Mouse (Mus musculus): ENCODE data around the gene Sec61a1. TPM values are rescaled to one million over a fixed set of nuclear protein-coding genes. Genes with fewer than 3 reads are reported as not detected.

Gene Sec61a1
- polyA plus RNA-seq, 1 experiment from 2014 or later, result 165 TPM

DNA sequence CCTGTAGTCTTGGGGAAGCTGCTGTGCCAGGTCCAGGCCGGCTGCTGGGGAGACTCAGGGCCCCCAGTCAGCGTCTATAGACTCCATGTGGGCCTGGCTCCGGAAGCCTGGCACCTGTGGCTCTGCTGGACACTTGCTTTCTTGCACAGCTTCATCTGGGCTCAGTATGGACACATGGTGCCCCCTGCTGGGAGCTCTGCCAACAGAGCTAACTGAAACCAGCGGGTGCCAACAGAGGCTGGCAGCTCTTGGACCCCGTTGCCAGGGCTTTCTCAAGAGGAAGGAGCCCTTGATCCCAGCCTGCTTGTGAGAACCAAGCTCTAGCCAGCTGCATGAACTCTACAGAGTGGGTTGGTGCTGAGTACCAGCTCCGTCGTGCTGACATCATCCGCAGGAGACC, 31.8 kb downstream of the Sec61a1 start:
- Histone ChIP-seq H3K36me3 (ENCODE audit: control insufficient read depth, insufficient read depth, low read length) (peaks cover 22% of the 10 kb centered on the region), H3K9me3 (replicated peaks; ENCODE audit: control insufficient read depth, low read length) (no peaks in the 10 kb centered on the region), H3K9ac (ENCODE audit: low read depth, low read length) (no peak overlapping the region), H3K4me2 (no peak overlapping the region), H3K4me1 (ENCODE audit: control insufficient read depth, insufficient read depth, low read length) (no peaks in the 10 kb centered on the region), H3K27me3 (ENCODE audit: control insufficient read depth, insufficient read depth, low read length) (no peaks in the 10 kb centered on the region), H3K4me3 (ENCODE audit: low read depth, low read length) (no peak overlapping the region), H3K27ac (ENCODE audit: low read depth, low read length) (no peak overlapping the region)
- ATAC-seq (replicated peaks; ENCODE audit: insufficient number of reproducible peaks, low FRiP score, low TSS enrichment), result no peak
- 95% methylated on average over 8 of the region's 8 CpGs for WGBS (ENCODE audit: insufficient replicate concordance)

DNA sequence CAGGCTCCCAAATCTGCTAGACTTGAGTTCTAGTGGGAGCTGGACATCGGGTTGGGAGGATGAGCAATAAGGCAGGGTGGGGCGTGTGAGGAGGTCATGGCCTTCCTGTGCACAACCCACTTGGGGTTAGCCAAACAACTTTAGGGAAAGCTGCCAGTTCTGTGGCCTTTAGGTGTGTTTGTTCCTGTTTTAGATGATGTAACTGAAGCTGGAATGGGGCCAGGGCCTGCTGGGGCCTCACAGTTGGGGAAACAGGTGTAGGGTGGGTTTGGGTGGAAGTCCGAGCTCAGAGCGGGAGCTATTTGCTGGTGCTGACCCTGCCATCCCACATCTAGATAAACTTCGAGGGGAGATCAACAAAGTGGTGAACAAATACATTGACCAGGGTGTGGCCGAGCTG, 33.3 kb downstream of the Sec61a1 start:
- H3K27me3 ChIP-seq (ENCODE audit: control insufficient read depth, insufficient read depth, low read length), result no peaks in the 10 kb centered on the region
- no peak overlapping the region for H3K4me2 ChIP-seq
- H3K4me3 ChIP-seq (ENCODE audit: low read depth, low read length), result no peak overlapping the region
- WGBS (ENCODE audit: insufficient replicate concordance), result 81% methylated on average over 6 of the region's 6 CpGs
- H3K36me3 ChIP-seq (ENCODE audit: control insufficient read depth, insufficient read depth, low read length), result peaks cover 16% of the 10 kb centered on the region
- H3K9ac ChIP-seq (ENCODE audit: low read depth, low read length), result no peak overlapping the region
- no peak overlapping the region for H3K27ac ChIP-seq (ENCODE audit: low read depth, low read length)
- H3K9me3 ChIP-seq (replicated peaks; ENCODE audit: control insufficient read depth, low read length), result no peaks in the 10 kb centered on the region
- no peaks in the 10 kb centered on the region for H3K4me1 ChIP-seq (ENCODE audit: control insufficient read depth, insufficient read depth, low read length)
- no peak for ATAC-seq (replicated peaks; ENCODE audit: insufficient number of reproducible peaks, low FRiP score, low TSS enrichment)

GRCm38 (mm10) chr6:88483913-88484312, 34.8 kb downstream of the Sec61a1 start:
- Histone ChIP-seq H3K4me1 (ENCODE audit: control insufficient read depth, insufficient read depth, low read length) (no peaks in the 10 kb centered on the region), H3K9me3 (replicated peaks; ENCODE audit: control insufficient read depth, low read length) (no peaks in the 10 kb centered on the region), H3K4me3 (ENCODE audit: low read depth, low read length) (no peak overlapping the region), H3K36me3 (ENCODE audit: control insufficient read depth, insufficient read depth, low read length) (peaks cover 20% of the 10 kb centered on the region), H3K27ac (ENCODE audit: low read depth, low read length) (no peak overlapping the region), H3K9ac (ENCODE audit: low read depth, low read length) (no peak overlapping the region), H3K27me3 (ENCODE audit: control insufficient read depth, insufficient read depth, low read length) (no peaks in the 10 kb centered on the region), H3K4me2 (no peak overlapping the region)
- no peak for ATAC-seq (replicated peaks; ENCODE audit: insufficient number of reproducible peaks, low FRiP score, low TSS enrichment)

DNA sequence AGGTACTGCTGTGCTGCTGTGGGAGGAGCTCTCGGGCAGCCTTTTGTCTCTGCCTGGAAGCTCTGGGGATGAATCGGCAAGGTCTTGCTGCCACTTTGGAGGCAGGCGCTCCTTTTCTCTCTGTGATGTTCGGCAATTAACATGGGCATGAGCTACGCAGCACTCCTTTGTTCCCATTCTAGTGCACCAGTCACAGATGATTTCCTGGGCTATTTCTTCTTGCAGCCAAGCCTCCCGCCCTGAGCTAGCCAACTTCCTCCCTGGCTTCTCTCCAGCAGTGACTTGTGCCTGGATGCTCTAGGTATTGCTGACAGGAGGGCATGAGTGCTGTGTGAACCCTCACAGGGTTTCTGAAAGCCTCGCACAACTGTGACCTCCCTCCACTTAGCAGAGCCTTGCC, 35.6 kb downstream of the Sec61a1 start:
- no peaks in the 10 kb centered on the region for H3K27me3 ChIP-seq (ENCODE audit: control insufficient read depth, insufficient read depth, low read length)
- no peak overlapping the region for H3K4me3 ChIP-seq (ENCODE audit: low read depth, low read length)
- H3K27ac ChIP-seq (ENCODE audit: low read depth, low read length), result no peak overlapping the region
- no peaks in the 10 kb centered on the region for H3K9me3 ChIP-seq (replicated peaks; ENCODE audit: control insufficient read depth, low read length)
- ATAC-seq (replicated peaks; ENCODE audit: insufficient number of reproducible peaks, low FRiP score, low TSS enrichment), result no peak
- no peak overlapping the region for H3K9ac ChIP-seq (ENCODE audit: low read depth, low read length)
- 75% methylated on average over 7 of the region's 7 CpGs for WGBS (ENCODE audit: insufficient replicate concordance)
- H3K36me3 ChIP-seq (ENCODE audit: control insufficient read depth, insufficient read depth, low read length), result peaks cover 20% of the 10 kb centered on the region
- no peak overlapping the region for H3K4me2 ChIP-seq
- no peaks in the 10 kb centered on the region for H3K4me1 ChIP-seq (ENCODE audit: control insufficient read depth, insufficient read depth, low read length)

DNA sequence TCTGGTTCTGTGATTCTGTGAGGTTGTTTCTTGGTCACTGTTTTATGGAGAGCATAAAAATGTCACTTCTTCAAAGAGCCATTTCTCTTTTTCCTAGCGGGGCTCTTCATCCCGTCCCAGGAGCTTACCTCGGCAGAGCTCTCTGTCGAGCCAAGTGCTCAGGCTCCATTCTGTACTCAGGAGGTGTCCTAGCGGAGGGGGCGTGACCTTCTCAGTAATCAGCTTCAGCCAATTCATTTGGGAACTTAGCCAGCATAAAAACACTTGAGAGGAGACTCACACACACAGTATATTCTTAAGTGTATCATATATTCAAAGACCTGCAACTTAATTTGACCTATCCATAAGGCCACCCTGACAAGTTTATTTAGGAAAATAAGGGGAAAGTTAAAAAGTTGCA, 38.3 kb downstream of the Sec61a1 start:
- no peaks in the 10 kb centered on the region for H3K9me3 ChIP-seq (replicated peaks; ENCODE audit: control insufficient read depth, low read length)
- no peak overlapping the region for H3K4me2 ChIP-seq
- H3K27me3 ChIP-seq (ENCODE audit: control insufficient read depth, insufficient read depth, low read length), result no peaks in the 10 kb centered on the region
- H3K9ac ChIP-seq (ENCODE audit: low read depth, low read length), result no peak overlapping the region
- peaks cover 15% of the 10 kb centered on the region for H3K36me3 ChIP-seq (ENCODE audit: control insufficient read depth, insufficient read depth, low read length)
- H3K4me3 ChIP-seq (ENCODE audit: low read depth, low read length), result no peak overlapping the region
- H3K4me1 ChIP-seq (ENCODE audit: control insufficient read depth, insufficient read depth, low read length), result 0 out of 2 replicates have a peak, but pooled peaks cover 3% of the 10 kb centered on the region
- ATAC-seq (replicated peaks; ENCODE audit: insufficient number of reproducible peaks, low FRiP score, low TSS enrichment), result no peak
- H3K27ac ChIP-seq (ENCODE audit: low read depth, low read length), result no peak overlapping the region
- 65% methylated on average over 6 of the region's 6 CpGs for WGBS (ENCODE audit: insufficient replicate concordance)

DNA sequence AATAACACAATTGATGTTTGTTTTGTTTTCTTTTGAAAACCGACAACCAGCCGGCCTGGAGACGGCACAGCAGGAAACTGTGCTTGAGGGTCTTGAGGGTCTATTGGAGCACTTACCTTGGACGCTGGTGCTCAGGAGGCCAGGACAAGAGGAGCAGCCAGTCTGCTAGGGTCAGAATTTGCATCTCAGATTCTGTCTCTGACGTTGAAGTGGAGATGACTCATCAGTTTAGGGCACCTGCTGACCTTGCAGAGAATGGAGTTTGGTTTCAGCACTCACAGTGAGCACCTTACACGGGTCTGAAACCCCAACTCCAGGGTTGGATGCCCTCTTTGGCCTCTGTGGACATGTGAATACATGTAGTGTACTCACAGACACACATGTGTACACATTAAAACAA, 48.8 kb downstream of the Sec61a1 start:
- Histone ChIP-seq H3K4me1 (ENCODE audit: control insufficient read depth, insufficient read depth, low read length) (peaks cover 10% of the 10 kb centered on the region), H3K9me3 (replicated peaks; ENCODE audit: control insufficient read depth, low read length) (no peaks in the 10 kb centered on the region), H3K9ac (ENCODE audit: low read depth, low read length) (no peak overlapping the region), H3K4me2 (no peak overlapping the region), H3K36me3 (ENCODE audit: control insufficient read depth, insufficient read depth, low read length) (peaks cover 15% of the 10 kb centered on the region; the same call in 1 of the 2 replicates), H3K27me3 (ENCODE audit: control insufficient read depth, insufficient read depth, low read length) (no peaks in the 10 kb centered on the region), H3K4me3 (ENCODE audit: low read depth, low read length) (no peak overlapping the region), H3K27ac (ENCODE audit: low read depth, low read length) (no peak overlapping the region)
- ATAC-seq (replicated peaks; ENCODE audit: insufficient number of reproducible peaks, low FRiP score, low TSS enrichment), result no peak
- WGBS (ENCODE audit: insufficient replicate concordance), result 78% methylated on average over 6 of the region's 6 CpGs

- no peaks in the 10 kb centered on the region for H3K27me3 ChIP-seq (ENCODE audit: control insufficient read depth, insufficient read depth, low read length)
- peak within 1 kb of the TSS; percentile 81 for H3K4me3 ChIP-seq (ENCODE audit: low read depth, low read length)
- peak within 1 kb of the TSS; percentile 84 for H3K9ac ChIP-seq (ENCODE audit: low read depth, low read length)
- peaks cover 6% of the 10 kb centered on the region; the same call in 1 of the 2 replicates for H3K36me3 ChIP-seq (ENCODE audit: control insufficient read depth, insufficient read depth, low read length)
- H3K9me3 ChIP-seq (replicated peaks; ENCODE audit: control insufficient read depth, low read length), result no peaks in the 10 kb centered on the region
- peaks cover 10% of the 10 kb centered on the region for H3K4me1 ChIP-seq (ENCODE audit: control insufficient read depth, insufficient read depth, low read length)
- 0% methylated on average over 40 of the region's 42 CpGs for WGBS (ENCODE audit: insufficient replicate concordance)
- H3K4me2 ChIP-seq, result peak within 1 kb of the TSS; percentile 88
- peak; percentile 99 for ATAC-seq (replicated peaks; ENCODE audit: insufficient number of reproducible peaks, low FRiP score, low TSS enrichment)
- H3K27ac ChIP-seq (ENCODE audit: low read depth, low read length), result no peak within 1 kb of the TSS
These were observed 53.4 kb downstream of the Sec61a1 start, which contains the start of gene Ruvbl1 for GRCm38 (mm10) chr6:88465181-88465920. Gene Ruvbl1, plus strand, starts transcription at chr6:88465409.

GRCm38 (mm10) chr6:88454545-88454944, 64.2 kb downstream of the Sec61a1 start:
- H3K9ac ChIP-seq (ENCODE audit: low read depth, low read length), result no peak overlapping the region
- H3K4me3 ChIP-seq (ENCODE audit: low read depth, low read length), result no peak overlapping the region
- WGBS (ENCODE audit: insufficient replicate concordance), result 66% methylated on average over 2 of the region's 2 CpGs
- H3K4me1 ChIP-seq (ENCODE audit: control insufficient read depth, insufficient read depth, low read length), result no peaks in the 10 kb centered on the region
- H3K4me2 ChIP-seq, result no peak overlapping the region
- no peaks in the 10 kb centered on the region for H3K9me3 ChIP-seq (replicated peaks; ENCODE audit: control insufficient read depth, low read length)
- no peaks in the 10 kb centered on the region; the same call in 1 of the 2 replicates for H3K27me3 ChIP-seq (ENCODE audit: control insufficient read depth, insufficient read depth, low read length)
- ATAC-seq (replicated peaks; ENCODE audit: insufficient number of reproducible peaks, low FRiP score, low TSS enrichment), result no peak
- no peak overlapping the region for H3K27ac ChIP-seq (ENCODE audit: low read depth, low read length)
- H3K36me3 ChIP-seq (ENCODE audit: control insufficient read depth, insufficient read depth, low read length), result no peaks in the 10 kb centered on the region

Data from heart, embryonic 11.5 days (tissue).